Mouse (Mus musculus) stomach, postnatal 0 days (tissue): Measurements from ENCODE around the gene Chst3.

Experiments
- CTCF ChIP-seq: IDR thresholded peaks from 2 replicates; pipeline ENCODE4 v1.5.1; 2016; ENCODE audit warnings: antibody characterized with exemption, low read depth, mild to moderate bottlenecking, moderate library complexity
- EP300 ChIP-seq: optimal IDR thresholded peaks from 2 replicates; pipeline ENCODE3; 2016; ENCODE audit warnings: antibody characterized with exemption

DNA sequence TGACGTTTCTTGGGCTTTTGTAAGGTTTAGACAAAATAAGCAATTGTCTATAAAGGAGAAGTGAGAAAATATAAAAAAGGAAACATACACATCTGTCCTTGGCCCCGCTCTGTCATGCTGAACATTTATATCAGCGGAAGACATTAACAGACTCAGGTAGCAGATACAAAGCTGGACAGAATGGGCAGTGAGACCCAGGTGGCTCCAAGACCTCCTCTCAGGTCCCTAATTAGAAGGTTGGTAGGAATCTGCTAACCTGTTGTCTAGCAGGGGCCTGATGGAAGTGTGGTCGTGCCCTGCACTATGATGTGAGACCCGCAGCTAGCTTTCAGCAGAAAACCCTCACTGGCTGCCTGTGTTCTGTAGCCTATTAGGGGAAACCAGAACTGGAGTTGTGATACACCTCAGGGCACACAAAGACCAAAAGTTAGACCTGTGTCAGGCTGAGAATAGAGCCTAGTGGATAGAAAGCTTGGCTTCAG, 1.0 kb upstream of the Chst3 start:
- TF ChIP-seq EP300: no peak
- no peak for TF ChIP-seq CTCF
